Mouse (Mus musculus) retina, adult 2 months (tissue): ENCODE measurements around the gene Canx.
"Not testable (repeated sequence)": the region's sequence is repeated elsewhere in the genome, so short reads cannot be mapped to it uniquely, and the experiment has no call there.

ENCODE experiments used
- DNase-seq: peaks from one replicate; pipeline ENCODE4 v3.0.0-alpha.2; 2012; ENCODE audit warnings: low read depth, low spot score

Gene Canx

DNA sequence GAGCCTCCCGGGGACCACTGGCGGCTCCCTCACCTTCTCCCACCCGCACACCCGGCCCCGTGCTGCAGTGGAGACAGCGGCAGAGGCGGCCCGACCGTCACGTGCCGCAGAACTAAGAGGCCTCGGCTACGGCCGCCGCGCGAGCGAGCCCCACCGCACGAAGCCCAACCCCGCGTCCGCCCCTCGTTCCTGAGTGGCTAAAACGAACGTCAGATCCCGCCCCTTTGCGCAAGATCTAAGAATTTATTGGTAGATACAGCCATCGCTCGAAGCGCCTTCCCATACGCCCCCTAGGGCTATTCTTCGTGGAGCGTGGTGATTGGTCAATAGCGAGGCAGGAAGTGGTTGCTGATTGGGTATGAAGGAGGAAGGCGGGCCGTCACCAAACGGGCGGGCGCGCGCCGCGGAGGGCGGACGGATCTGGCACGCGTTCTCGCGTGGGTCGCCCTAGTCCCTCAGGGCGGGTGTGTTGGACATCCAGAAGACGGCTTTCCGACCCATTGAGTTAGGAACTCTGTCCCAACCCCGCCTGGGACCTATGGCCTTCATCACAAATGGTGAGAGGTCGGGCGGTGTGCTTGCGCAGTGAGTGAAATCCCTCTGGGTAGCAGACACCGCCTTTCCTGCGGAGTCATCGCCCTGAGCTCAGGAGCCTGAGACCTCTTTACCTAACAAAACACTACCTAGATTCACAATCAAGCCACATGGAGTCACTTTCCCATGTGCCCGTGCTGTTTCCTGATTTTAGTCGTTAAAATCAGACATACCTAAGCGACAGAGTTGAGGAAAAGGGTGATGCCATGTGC, at the start of gene Canx:
Gene Canx (minus strand): TSS at position 178 of the 806 bp plus-strand sequence.
- peak; percentile 99 for DNase-seq

- DNase-seq = peak; percentile 33
Measured at GRCm38 (mm10) chr11:50374286-50375015, 49.0 kb upstream of the Canx start.

DNA sequence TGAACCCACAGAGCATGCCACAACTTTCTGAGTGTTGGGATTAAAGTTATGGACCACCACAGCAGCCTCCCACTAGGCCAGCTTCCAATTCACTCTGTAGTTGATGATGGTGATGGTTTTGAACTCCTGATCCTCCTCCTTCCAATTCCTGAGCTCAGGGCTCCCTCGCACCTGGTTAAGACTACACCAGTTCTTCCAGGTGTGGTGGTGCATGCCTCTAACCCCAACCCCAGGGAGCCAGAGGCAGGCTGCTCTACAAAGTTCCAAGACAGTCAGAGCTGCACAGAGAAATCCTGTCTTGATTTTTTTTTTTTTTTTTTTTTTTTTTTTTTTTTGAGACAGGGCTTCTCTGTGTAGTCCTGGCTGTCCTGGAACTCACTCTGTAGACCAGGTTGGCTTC, 48.1 kb upstream of the Canx start:
- DNase-seq = no peak

DNA sequence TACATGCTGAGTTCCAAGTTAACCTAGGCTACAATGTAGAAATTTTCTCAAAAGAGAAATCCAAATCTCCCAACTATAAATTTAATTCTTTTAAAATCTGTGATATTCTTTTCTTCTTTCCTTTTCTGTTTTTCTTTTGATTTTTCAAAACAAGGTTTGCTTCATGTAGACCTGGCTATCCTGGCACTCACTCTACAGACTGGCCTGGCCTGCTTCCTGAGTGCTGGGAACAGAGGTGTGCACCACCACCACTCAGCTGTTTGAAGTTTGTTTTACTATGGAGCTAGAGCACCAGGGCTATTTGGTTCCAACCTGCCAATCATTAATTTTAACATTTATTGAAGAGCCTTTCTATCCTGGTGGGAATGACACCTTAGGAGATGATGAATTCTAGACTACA, 47.6 kb upstream of the Canx start:
- DNase-seq = no peak

- DNase-seq = no peak
Measured at GRCm38 (mm10) chr11:50371911-50372310, 46.4 kb upstream of the Canx start.

- DNase-seq = no peak
Measured at GRCm38 (mm10) chr11:50371399-50371841, 45.9 kb upstream of the Canx start.

DNA sequence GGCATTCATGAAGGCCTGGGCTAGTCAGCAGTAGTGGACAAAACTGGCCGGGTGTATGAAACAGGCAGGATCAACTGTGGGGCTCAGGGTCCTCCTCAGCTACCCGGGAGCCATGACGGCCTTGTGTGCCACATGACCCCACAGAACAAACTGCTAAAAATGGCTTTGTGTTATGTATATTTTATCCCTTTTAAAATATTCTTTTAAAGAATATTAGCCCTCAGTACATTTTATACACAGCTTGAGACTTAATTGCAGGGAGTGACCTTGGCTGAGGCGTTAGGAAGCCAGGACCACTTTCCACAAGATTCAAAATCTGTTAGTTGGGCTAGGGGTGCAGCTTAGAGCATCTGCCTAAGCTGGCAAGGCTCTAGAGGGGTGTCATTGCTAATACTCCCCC, 45.5 kb upstream of the Canx start:
- DNase-seq = no peak

GRCm38 (mm10) chr11:50369360-50369911, 44.0 kb upstream of the Canx start:
- DNase-seq = no peak

DNA sequence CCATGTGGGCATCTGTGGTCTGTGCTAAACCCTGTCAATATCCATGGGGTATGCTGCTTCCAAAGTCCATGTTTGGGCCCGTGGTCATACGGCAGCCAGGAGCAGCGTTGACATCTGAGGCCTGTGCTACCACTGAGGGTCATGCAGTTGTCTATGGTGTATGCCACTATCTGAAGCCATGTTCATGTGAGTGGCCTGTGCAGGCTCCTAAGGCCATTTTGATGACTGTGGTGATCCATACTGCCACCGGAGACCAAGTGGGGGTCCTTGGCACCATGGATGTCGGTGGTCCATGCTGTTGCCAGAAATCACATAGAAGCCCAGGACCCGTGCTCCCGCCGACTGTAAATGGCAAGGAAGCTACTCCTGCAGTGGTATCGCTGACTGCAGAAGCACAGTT, 42.1 kb upstream of the Canx start:
- DNase-seq = no peak

- no peak for DNase-seq
Measured at GRCm38 (mm10) chr11:50365322-50365721, 39.8 kb upstream of the Canx start.

DNA sequence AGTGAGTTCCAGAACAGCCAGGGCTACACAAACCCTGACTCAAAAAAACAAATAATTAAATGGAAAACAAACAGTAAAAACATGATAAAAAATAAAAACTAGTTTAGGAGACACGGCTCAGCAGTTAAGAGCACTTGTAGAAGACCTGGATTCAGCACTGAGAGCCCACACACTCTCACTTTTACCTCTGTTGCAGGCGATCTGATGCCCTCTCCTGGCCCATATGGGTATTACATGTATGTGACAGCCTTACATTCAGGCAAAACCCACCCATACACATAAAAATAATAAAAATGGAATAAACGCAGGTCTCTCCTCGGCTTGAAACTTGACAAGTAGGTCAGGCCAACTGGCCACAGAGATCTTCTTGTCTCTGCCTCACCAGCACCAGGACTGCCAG, 39.1 kb upstream of the Canx start:
- DNase-seq = peak; percentile 44

GRCm38 (mm10) chr11:50361282-50361681, 35.8 kb upstream of the Canx start:
- not testable (repeated sequence) for DNase-seq

GRCm38 (mm10) chr11:50358950-50359861, 33.7 kb upstream of the Canx start:
- DNase-seq = no peak

GRCm38 (mm10) chr11:50355395-50355794, 29.9 kb upstream of the Canx start:
- no peak for DNase-seq

DNA sequence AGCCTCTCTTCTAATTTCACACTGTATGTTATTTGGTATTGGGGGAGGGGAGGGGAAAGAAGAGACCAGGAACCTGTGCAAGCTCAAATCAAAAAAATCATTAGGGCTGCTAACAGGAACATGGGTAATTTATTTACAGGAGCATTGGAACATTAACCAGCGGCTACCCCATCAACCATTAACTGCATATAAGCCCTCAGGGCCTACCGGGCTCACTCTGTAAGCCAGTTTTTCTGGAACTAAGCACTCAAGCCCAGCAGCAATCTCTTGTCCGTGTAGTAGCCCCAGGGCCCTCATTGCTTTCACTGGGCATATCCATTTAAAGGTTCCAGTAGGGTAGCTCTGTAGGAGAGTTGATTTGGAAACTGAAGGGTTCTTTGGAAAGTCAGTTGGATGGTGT, 29.4 kb upstream of the Canx start:
- no peak for DNase-seq

- DNase-seq = no peak
Measured at GRCm38 (mm10) chr11:50354162-50354561, 28.7 kb upstream of the Canx start, which contains the start of gene Cby3. TSS of gene Cby3 (plus strand) at chr11:50354462.

GRCm38 (mm10) chr11:50352177-50352576, 26.7 kb upstream of the Canx start:
- DNase-seq = no peak

GRCm38 (mm10) chr11:50346256-50347032, 21.0 kb upstream of the Canx start:
- no peak for DNase-seq

DNA sequence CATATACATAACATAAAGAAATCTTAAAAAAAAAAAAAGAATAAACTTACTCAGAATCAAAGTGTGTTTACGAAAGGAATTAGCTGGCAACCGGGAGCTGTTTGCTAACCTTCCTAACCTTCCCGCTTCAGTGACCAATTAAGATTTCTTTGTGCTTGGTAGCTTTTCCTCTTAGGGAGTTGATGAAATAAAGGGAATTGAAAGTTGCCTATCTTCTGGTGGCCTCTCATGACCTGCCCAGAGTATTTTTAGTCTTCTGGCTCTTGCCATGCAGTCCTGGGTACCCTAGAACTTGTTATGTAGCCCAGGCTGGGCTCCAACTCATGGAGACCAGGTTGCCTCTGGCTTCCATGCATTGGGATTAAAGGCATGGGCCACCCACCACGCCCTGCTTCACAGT, 20.0 kb upstream of the Canx start:
- DNase-seq = no peak

GRCm38 (mm10) chr11:50336891-50337290, 11.4 kb upstream of the Canx start:
- no peak for DNase-seq

- no peak for DNase-seq
Measured at GRCm38 (mm10) chr11:50336126-50336525, 10.7 kb upstream of the Canx start.
